Mouse (Mus musculus) G1E (cell line): ENCODE measurements around the gene BC067074. TPM values are rescaled to one million over a fixed set of nuclear protein-coding genes. Genes with fewer than 3 reads are reported as not detected.

Experiments used
- ATAC-seq: 2 replicates; pipeline ENCODE4 v1.8.0; 2016; ENCODE audit warnings: mild to moderate bottlenecking; ENCODE audit not compliant: insufficient number of reproducible peaks, poor library complexity, low FRiP score, severe bottlenecking; ENCODE audit errors: extremely low read depth
- DNase-seq: peaks from one replicate; pipeline ENCODE4 v3.0.0; 2012; ENCODE audit warnings: low spot score
- H3K27me3 ChIP-seq: 2 replicates; pipeline ENCODE4 v1.6.1; 2012; ENCODE audit warnings: mild to moderate bottlenecking, low read length, inconsistent platforms; ENCODE audit not compliant: insufficient read depth
- H3K36me3 ChIP-seq: replicated peaks from 2 replicates; pipeline ENCODE3; 2012; ENCODE audit warnings: mild to moderate bottlenecking, inconsistent platforms
- H3K4me1 ChIP-seq: 2 replicates; pipeline ENCODE4 v1.6.1; 2012; ENCODE audit warnings: low read depth, low read length, inconsistent platforms, mixed read lengths; ENCODE audit not compliant: insufficient read depth
- H3K4me3 ChIP-seq: 2 replicates; pipeline ENCODE4 v1.5.1; 2012; ENCODE audit warnings: low read depth, mild to moderate bottlenecking, inconsistent platforms, low read length, moderate library complexity, mixed read lengths
- H3K9me3 ChIP-seq: replicated peaks from 2 replicates; pipeline ENCODE4 v1.6.1; 2012; ENCODE audit warnings: inconsistent platforms
- CTCF ChIP-seq: IDR thresholded peaks from 2 replicates; pipeline ENCODE4 v1.5.1; 2012; ENCODE audit warnings: low read depth, low read length, inconsistent platforms, mixed read lengths
- GATA1 ChIP-seq: IDR thresholded peaks from 2 replicates; pipeline ENCODE4 v1.6.1; 2012; ENCODE audit warnings: borderline replicate concordance, low read length, inconsistent platforms, mixed read lengths
- GATA2 ChIP-seq: IDR thresholded peaks from 2 replicates; pipeline ENCODE4 v1.6.1; 2012; ENCODE audit warnings: low read depth, low read length, inconsistent platforms, borderline replicate concordance
- POLR2AphosphoS5 ChIP-seq: IDR thresholded peaks from 2 replicates; pipeline ENCODE4 v1.6.1; 2012; ENCODE audit warnings: low read depth, low read length, inconsistent platforms; ENCODE audit not compliant: insufficient replicate concordance
- TAL1 ChIP-seq: conservative IDR thresholded peaks from 2 replicates; pipeline ENCODE4 v1.6.1; 2012; ENCODE audit warnings: low read depth, low read length, inconsistent platforms, mixed read lengths
- polyA plus RNA-seq: library from polyadenylated mRNA; stranded (reverse); fragments of >175 nt; gene quantifications from 2 replicates; pipeline ENCODE4 v1.2.3, GENCODE M21; 2012
- total RNA-seq, 2 experiments: library from RNA; stranded (forward) in 1 of 2; stranded (reverse) in 1 of 2; fragments of 200-1000 nt in 1 of 2; fragments of >200 nt in 1 of 2; fragmentation: Nextera tagmentation in 1 of 2; gene quantifications; 2 replicates each; pipeline ENCODE4 v1.2.3; 2014 to 2017

Gene BC067074
- total and polyA plus RNA-seq, 3 experiments = 0.11 TPM; not detected in 2

DNA sequence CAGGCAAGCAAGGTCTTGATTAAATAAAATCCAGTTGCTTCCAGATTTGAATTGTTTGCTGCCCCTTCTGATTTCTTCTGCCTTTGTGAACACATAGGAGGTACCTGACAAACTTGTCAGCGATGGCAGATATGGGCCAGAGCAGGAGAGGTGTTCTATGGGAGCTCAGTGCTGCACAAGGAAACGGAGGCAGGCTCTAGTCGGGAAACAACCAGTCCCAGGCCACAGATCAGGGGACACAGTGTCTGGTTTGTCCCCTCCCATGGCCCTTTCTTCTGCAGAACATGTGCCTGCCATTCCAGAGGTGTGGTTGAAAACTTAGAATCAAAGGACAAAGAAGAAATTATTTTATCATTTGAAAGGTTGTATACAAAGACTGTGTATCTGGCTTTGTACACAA, 60.6 kb downstream of the BC067074 start:
- no peaks in the 10 kb centered on the region for H3K4me1 ChIP-seq
- ATAC-seq = no peak
- no peak overlapping the region for H3K4me3 ChIP-seq
- TF ChIP-seq CTCF = no peak
- TF ChIP-seq GATA2 = no peak
- no peak for TF ChIP-seq TAL1
- no peak for TF ChIP-seq POLR2AphosphoS5
- no peak for TF ChIP-seq GATA1
- H3K36me3 ChIP-seq = no peaks in the 10 kb centered on the region
- no peaks in the 10 kb centered on the region for H3K9me3 ChIP-seq
- DNase-seq = no peak
- no peaks in the 10 kb centered on the region for H3K27me3 ChIP-seq

DNA sequence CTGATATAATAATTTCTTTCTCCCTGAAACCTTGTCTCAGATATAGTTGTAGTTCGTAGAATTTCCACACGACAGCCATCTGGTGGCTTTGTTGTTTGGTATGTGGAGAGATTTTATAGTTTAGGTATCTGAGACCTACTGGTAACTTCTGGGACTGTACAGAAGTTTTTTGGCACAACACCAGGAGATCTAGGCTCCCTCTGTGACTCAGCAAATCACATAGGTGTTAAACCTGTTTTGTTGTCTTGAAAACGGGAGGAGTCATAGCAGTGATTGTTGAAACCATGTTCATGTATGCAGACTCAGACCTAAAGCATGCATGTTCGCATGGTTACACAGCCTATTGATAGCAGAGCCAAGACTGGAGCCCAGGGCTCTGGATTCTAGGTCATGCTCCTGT, 61.0 kb downstream of the BC067074 start:
- TF ChIP-seq CTCF (no peak), POLR2AphosphoS5 (no peak)
- Histone ChIP-seq H3K4me1 (no peaks in the 10 kb centered on the region), H3K36me3 (no peaks in the 10 kb centered on the region), H3K27me3 (no peaks in the 10 kb centered on the region), H3K4me3 (no peak overlapping the region), H3K9me3 (no peaks in the 10 kb centered on the region)
- ATAC-seq (no peak), DNase-seq (no peak)

DNA sequence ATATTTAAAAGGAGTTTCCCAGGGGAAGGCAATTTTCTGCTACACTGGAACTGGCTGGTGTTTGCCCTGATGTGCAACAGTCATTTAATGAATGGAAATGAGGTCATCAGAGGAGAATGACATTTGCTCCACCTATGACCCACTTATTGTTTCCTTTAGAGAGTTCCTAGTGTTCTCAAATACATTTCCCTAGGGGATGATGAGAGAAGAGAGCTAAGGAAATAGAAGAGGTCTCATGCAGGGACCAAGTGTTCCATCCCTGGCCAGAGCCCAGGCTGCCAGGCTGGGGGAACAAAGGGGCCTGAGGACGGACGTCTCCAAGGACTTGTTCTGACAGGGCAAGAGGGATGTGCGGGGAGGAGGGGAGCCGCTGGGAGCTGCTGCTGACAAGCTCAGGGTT, 62.1 kb downstream of the BC067074 start:
- TF ChIP-seq CTCF = no peak
- no peak for TF ChIP-seq GATA1
- TF ChIP-seq GATA2 = no peak
- no peak for TF ChIP-seq TAL1
- no peak for TF ChIP-seq POLR2AphosphoS5
- no peaks in the 10 kb centered on the region for H3K36me3 ChIP-seq
- no peak overlapping the region for H3K4me3 ChIP-seq
- H3K9me3 ChIP-seq = no peaks in the 10 kb centered on the region
- no peaks in the 10 kb centered on the region for H3K27me3 ChIP-seq
- ATAC-seq (no peak), DNase-seq (no peak)
- no peaks in the 10 kb centered on the region for H3K4me1 ChIP-seq

DNA sequence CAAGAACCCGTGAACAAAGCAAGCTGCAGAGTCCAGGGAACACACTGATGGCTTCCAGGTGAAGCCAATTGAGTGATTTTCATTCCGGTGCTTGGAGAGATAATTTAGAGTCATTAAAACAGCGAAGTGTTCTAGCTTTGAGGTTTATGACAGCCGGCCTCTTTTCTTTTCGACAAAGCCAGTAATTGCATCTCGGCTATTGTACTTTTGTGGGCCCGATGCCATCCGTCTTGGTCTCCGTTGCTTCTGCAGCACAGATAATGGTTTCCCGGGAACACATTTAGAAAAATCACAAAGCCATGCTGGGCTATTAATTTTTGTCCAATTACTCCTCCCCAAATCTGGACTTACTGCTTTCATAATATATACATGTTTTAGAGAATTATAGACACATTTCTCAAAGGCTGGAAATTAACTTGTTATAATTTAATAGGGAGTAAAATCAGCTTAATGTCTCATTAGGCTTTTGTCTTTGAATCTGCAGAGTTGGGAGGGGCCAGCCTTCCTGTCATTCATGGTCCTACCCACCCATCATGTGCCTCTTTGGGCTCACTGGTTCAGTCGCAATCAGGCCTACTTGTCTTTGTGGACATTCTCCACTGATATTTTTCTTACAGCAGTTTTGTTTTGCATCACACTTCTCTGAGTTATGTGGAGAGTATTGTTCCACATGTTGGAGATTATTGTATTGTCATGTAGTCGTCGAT, 64.6 kb downstream of the BC067074 start:
- no peaks in the 10 kb centered on the region for H3K27me3 ChIP-seq
- no peaks in the 10 kb centered on the region for H3K9me3 ChIP-seq
- no peak for TF ChIP-seq POLR2AphosphoS5
- no peak for TF ChIP-seq GATA2
- TF ChIP-seq TAL1 = no peak
- no peak for TF ChIP-seq CTCF
- no peak for TF ChIP-seq GATA1
- no peak for ATAC-seq
- no peak for DNase-seq
- H3K4me1 ChIP-seq = no peaks in the 10 kb centered on the region
- no peaks in the 10 kb centered on the region for H3K36me3 ChIP-seq
- no peak overlapping the region for H3K4me3 ChIP-seq

DNA sequence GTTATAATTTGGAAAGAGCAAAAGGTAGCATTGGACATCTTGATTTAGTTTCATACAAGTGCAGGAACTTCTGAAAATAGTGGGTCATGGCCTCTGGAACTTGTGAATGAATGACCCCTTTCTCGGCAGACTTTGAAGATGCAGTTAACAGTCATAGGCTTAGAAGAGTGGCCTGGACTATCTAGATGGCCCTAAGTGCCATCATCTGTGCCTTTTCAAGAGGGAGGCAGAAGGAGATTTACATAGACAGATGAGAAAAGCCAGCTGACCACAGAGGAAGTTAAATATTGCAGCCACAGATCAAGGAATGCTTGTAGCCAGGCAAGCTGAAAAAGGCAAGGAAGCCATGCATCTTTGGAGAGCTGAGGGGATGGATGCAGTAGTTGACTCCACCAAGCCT, 66.7 kb downstream of the BC067074 start:
- TF ChIP-seq CTCF (no peak), POLR2AphosphoS5 (no peak), GATA2 (no peak), TAL1 (no peak), GATA1 (no peak)
- ATAC-seq (no peak), DNase-seq (no peak)
- no peaks in the 10 kb centered on the region for H3K36me3 ChIP-seq
- H3K4me3 ChIP-seq = no peak overlapping the region
- no peaks in the 10 kb centered on the region for H3K27me3 ChIP-seq
- no peaks in the 10 kb centered on the region for H3K9me3 ChIP-seq
- H3K4me1 ChIP-seq = no peaks in the 10 kb centered on the region

DNA sequence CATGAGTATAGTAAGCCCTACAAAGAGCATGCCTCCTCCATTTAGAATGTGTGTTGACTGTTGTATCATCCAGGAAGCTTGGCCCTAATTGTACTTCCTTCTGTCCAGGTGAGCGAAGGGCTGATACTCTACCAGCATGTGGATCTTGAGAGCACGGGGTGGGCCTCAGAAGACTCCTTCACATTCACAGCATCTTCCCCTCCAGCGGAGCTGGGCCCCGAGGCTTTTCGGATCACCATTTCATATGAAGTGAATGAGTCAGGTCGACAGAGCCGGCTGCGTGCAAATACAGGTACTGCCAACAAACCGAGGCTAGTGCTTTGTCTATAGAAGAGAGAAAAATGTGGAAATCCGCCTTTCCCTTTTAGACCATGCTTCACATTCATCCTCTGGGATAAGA, 73.0 kb downstream of the BC067074 start:
- Histone ChIP-seq H3K4me1 (no peaks in the 10 kb centered on the region), H3K4me3 (no peak overlapping the region), H3K9me3 (no peaks in the 10 kb centered on the region), H3K36me3 (no peaks in the 10 kb centered on the region), H3K27me3 (0 out of 2 replicates have a peak, but pooled peaks cover 3% of the 10 kb centered on the region)
- TF ChIP-seq POLR2AphosphoS5 (no peak), GATA2 (no peak), TAL1 (no peak), CTCF (no peak)
- DNase-seq = no peak
- no peak for ATAC-seq

DNA sequence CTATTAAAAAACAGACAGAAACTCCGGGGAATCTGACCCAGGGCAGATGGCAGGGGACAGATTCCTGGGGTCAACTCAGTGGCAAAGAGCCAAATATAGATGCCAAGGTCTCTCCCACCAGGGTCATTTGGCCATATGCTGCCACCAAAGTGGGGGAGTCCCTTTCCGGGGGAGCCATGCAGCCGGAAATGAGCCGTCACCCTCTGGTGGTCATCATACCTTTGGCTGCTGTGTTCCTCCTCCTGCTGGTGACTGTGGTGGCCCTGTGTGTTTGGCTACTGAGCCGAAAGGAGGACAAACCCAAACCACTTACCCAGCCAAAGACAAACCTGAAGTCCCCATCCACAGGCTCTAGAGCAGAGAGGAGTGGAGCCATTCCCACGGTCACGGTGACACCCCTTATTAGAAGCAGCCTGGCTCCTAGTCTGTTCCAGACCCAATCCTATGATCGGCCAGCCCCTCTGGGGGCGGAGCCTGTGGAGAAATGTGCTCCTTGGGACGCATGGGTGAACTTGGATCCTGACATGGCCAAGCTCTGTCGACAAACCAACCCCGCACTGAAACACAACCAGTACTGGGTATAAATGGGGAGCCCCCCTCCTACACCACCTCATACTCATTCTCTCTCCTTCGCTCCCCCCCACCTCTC, 76.1 kb downstream of the BC067074 start:
- DNase-seq (no peak), ATAC-seq (no peak)
- no peaks in the 10 kb centered on the region for H3K4me1 ChIP-seq
- no peaks in the 10 kb centered on the region for H3K9me3 ChIP-seq
- H3K36me3 ChIP-seq = no peaks in the 10 kb centered on the region
- TF ChIP-seq GATA2 = no peak
- TF ChIP-seq TAL1 = no peak
- no peak for TF ChIP-seq CTCF
- TF ChIP-seq GATA1 = no peak
- no peak for TF ChIP-seq POLR2AphosphoS5
- H3K27me3 ChIP-seq = 0 out of 2 replicates have a peak, but pooled peaks cover 3% of the 10 kb centered on the region
- H3K4me3 ChIP-seq = no peak overlapping the region
